Mouse (Mus musculus): ENCODE measurements around the gene Sec23a.
"Not testable (repeated sequence)": the region's sequence is repeated elsewhere in the genome, so short reads cannot be mapped to it uniquely, and the experiment has no call there.

The Sec23a gene

DNA sequence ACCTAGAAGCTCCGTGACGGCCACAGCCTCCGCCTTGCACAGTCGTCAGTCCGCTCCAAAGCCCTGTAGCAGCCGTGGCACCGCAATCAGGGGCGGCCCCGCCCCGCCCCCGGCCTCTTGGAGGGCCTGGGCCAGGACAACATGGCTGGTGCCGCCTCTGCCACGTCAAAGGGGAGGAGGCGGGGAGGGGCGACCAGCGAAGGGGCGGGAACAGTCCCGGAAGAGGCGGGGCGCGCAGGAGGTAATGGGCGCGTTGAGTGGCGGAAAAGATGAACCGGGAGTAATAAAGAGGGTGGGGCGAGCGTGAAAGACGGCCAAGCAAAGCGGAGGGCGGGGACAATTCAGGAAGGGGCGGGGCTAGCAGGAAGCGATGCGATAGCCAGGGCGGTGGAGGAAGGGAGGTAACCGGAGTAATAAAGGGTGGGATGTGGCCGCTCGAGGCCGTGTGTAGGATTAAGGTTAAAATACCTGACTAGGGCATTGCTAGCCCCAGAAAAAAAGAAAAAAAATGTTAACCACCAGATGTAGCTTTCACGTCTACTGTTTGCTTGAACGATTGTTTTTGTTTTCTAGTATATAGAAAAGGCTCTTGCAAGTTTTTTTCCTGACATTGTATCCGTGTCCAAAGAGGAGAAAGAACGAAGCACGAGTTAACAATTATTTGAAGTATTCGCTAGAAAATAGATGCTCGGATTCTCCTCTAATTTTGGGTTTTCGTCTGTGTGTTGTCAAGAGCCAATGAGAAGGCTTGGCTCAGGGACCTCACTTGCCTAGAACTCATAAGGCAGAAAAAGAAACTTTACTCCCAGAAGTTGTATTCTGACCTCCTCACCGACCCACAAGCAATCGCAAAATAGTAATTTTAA is at the start of gene Sec23a:
Sec23a (minus strand) TSS at position 174 of the 866 bp plus-strand sequence.
- peak; percentile 99 to 100 for DNase-seq (ENCODE audit: low spot score in 2 of 2)

- DNase-seq (ENCODE audit: low spot score in 2 of 2): peak; percentile 71 to 86
Measured at GRCm38 (mm10) chr12:59060993-59061595, 49.3 kb upstream of the Sec23a start, which contains the start of gene Trappc6b. Trappc6b (minus strand) TSS chr12:59061472.

DNA sequence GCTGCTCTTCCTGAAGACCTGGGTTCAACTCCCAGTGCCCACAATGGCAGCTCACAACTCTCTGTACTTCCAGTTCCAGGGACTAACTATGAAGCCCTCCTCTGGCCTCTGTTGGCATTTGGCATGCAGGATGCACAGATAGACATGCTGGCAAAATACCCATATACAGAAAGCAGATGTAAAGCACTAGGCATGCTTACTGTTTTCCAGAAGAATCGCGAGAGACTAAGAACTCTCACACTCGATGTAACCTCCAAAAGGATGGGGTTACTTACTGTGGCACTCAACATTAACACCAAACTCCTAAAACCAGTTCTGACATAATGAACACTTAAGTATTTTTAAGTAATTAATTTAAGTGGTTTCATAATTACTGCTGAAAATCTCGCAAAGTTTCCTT is 48.5 kb upstream of the Sec23a start:
- no peak for DNase-seq (ENCODE audit: low spot score in 2 of 2)

DNA sequence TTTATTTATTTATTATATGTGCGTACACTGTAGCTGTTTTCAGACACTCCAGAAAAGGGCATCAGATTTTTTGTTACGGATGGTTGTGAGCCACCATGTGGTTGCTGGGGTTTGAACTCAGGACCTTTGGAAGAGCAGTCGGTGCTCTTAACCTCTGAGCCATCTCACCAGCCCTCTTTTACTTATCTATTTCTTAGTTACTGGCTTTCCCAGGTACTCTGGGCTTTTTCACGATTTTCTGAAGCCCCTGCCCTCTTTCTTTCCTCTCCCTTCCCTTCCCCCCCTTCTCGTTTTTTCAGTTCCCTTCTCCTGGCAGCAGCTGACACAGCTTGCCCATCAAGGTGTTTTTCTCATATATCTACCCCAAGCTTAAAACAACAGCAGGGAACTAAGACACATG is 46.4 kb upstream of the Sec23a start:
- DNase-seq (ENCODE audit: low spot score in 2 of 2): not testable (repeated sequence)

DNA sequence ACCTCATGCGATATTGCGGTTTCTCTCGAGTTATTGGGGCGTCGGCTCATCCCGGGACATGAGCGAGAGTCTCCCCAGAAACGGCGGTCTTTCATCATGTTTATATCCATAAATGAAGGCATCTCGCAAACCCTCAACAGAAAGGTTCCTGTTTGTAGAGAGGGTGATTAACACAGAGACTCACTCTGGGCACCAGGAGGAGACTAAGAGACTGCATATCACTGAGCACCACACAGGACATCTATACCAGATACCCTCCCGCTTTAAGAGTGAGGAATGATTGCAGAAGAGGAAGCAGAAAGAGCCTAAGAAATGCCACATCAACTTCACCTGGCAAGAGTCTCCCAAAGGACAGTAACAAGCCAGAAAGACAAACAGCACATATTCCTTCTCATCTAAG is 44.4 kb upstream of the Sec23a start:
- no peak for DNase-seq (ENCODE audit: low spot score in 2 of 2)

GRCm38 (mm10) chr12:59055196-59055850 is 43.5 kb upstream of the Sec23a start:
- no peak for DNase-seq (ENCODE audit: low spot score in 2 of 2)

DNA sequence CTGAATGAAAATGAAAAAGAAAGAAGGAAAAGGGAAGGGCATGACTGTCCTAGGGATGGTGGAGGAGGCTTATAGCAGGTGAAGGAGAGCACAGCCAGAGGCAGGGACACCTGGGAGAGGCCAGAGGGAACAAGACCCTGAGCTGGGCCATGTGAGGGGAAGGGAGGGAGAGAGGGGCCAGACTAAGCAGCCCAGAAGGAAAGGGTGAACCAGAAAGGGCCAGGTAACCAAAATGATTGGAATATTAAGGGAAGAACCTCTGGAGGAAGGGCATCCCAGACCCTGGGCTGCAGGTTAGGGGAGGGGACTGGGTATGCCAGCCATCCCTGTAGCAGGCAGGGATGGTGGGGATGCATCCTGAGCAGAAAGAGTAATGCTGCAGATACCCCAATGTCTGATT is 42.2 kb upstream of the Sec23a start:
- no peak for DNase-seq (ENCODE audit: low spot score in 2 of 2)

DNA sequence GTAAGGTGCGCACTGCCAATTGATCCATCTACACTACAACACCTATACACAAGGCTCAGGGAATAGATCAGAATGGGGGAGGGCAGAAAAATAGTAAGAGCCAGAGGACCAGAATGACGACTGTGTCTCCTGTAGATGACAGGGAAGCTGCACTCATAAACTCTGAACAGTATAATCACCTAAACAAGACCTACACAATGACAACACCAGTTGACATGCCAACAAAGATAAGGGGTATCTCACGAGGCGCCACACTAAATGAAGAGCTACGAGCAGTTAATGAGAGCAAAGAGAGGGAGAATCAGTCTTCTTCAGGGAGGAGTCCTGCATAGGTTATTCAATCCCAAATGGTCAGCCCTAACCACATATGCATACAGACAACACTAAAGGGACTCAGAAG is 41.3 kb upstream of the Sec23a start:
- no peak for DNase-seq (ENCODE audit: low spot score in 2 of 2)

GRCm38 (mm10) chr12:59052470-59052869 is 40.7 kb upstream of the Sec23a start:
- no peak for DNase-seq (ENCODE audit: low spot score in 2 of 2)

DNA sequence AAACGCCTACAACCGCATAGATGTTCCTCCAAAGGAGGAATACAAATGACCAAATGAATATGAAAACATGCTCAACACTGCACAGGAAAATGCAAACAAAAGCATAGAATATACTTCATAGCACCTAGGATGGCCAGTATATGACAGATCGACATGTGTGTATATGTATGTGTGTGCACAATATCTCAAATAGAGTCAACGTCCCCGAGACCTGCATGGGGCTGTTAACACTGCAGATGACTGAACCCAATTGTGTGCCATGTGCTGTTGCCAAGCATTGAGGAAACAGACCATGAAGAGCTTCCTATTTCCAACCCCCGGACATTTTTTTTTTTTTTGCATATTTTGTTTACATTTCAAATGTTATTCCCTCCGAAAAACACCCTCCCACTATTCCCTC is 29.0 kb upstream of the Sec23a start:
- DNase-seq (ENCODE audit: low spot score in 2 of 2): no peak

DNA sequence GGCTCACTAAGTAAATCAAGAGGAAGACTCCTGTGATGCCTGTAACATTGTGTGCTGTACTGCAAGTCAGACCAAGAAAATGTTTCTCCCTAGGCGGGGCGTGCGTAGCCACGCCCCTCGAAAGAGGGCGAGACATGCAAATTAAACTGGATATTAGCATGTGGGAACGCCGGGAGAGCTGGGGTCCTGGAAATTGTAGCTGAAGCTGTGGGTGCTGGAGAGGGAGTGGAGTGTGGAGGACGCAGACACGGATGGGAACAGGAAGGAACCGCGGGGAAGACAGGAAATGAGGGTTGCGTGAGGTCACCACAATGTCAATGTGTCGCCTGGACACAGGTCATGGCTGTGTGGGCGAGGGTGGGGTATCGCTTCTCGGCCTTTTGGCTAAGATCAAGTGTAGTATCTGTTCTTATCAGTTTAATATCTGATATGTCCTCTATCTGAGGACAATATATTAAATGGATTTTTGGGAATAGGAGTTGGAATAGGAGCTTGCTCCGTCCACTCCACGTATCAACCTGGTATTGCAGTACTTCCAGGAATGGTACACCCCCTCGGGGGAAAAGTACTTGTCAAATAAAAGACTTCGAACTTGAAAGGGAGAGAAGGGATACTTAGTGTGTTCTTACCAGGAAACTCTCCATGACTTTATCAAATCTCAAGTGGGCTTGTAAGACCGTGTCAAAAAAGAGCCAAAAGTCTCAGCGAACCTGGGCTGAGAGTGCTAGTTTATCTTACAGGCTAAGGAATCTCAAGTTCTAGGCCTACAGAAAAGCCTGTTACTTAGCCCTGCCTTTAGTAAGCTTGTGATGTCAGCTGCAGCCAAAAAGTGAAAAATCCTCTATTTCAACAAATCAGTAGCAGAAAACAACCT is 28.4 kb upstream of the Sec23a start:
- DNase-seq (ENCODE audit: low spot score in 2 of 2): peak; percentile 58 to 71

DNA sequence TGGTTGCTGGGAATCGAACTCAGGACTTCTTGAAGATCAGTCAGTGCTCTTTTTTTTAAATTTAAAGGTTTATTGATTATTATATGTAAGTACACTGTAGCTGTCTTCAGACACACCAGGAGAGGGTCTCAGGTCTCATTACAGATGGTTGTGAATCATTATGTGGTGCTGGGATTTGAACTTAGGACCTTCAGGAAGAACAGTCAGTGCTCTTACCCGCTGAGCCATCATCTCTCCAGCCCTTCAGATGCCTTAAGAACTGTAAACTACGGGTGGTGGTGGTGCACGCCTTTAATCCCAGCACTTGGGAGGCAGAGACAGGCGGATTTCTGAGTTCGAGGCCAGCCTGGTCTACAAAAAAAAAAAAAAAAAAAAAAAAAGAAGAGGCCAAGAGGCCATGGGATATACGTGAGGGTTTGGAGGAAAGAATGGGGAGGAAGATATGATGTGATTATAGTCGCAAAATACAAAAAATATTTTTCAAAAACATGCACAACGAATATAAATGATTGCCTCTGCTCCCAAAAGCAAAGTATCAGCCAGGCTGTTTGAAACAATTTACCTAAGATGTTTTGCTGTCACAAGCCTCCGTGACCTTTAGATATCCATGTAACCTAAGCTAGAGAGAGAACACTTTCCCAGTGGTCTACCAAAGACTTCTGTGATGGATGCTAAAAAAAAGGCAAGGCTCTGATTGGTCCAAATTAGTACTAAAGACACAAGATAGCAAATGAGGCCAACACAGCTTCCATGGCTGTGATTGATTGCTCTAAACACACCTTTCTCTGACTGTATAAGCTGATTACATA is 27.5 kb upstream of the Sec23a start:
- DNase-seq (ENCODE audit: low spot score in 2 of 2): no peak

DNA sequence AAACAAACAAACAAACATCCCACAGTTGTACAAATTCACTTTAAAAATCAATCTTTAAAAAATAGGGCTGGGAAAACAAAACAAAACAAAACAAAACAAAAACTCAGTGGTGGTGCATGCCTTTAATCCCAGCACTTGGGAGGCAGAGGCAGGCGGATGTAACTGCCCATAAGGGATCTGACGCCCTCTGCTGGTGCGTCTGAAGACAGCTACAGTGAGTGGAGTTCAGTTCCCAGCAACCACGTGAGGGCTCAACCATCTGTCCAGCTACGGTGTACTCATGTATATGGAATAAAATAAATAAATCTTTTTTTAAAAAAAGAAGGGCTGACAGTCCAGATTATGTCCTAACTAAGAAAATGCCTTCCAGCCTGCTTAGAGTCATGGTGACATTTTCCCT is 20.3 kb upstream of the Sec23a start:
- DNase-seq (ENCODE audit: low spot score in 2 of 2): no peak

GRCm38 (mm10) chr12:59021306-59021705 is 9.5 kb upstream of the Sec23a start:
- DNase-seq (ENCODE audit: low spot score in 2 of 2): no peak

- DNase-seq (ENCODE audit: low spot score in 2 of 2): no peak
Measured at GRCm38 (mm10) chr12:59019891-59020290, 8.1 kb upstream of the Sec23a start.

- DNase-seq (ENCODE audit: low spot score in 2 of 2): no peak
Measured at GRCm38 (mm10) chr12:59017970-59018369, 6.2 kb upstream of the Sec23a start.

DNA sequence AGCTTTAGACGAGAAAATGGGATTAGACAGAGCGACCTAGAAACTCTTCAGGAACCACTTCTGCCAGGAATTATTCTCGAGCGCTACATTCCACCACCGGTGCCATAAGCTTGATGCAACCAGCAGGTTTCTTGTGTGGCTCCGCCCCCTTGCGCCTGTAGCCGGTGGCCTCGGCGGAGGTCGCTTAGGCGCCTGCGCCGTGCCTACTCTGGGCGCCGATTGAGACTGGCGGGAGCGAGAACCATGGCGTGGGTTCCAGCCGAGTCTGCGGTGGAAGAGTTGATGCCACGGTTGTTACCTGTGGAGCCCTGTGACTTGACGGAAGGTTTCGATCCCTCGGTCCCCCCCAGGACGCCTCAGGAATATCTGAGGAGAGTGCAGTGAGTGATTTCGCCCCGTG is 1.4 kb upstream of the Sec23a start, which contains the start of gene Gemin2:
Gemin2 (plus strand) TSS at position 160 of the 400 bp plus-strand sequence.
- DNase-seq (ENCODE audit: low spot score in 2 of 2): peak; percentile 93 to 95

DNA sequence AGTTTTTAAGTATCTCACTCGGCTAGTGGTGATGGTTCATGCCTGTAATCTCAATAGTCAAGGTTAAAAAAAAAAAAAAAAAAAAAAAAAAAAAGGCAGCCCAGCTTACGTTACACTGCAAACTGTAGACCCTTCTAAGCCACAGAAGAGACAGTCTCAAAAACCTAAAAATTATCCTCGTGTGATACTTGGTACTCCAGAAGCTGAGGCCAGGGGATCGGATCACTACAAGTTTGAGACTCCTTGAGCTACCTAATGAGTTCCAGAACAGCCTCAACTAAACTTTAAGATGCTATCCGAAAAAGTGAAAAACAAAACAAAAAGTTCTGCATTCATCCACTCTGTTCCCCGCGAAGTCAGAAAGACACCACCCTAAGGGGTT is 884 bp upstream of the Sec23a start:
- DNase-seq (ENCODE audit: low spot score in 2 of 2): peak in 1 of 2 experiments; percentile 14

- DNase-seq (ENCODE audit: low spot score in 2 of 2): no peak
Measured at GRCm38 (mm10) chr12:59011275-59011843, 458 bp downstream of the Sec23a start.

DNA sequence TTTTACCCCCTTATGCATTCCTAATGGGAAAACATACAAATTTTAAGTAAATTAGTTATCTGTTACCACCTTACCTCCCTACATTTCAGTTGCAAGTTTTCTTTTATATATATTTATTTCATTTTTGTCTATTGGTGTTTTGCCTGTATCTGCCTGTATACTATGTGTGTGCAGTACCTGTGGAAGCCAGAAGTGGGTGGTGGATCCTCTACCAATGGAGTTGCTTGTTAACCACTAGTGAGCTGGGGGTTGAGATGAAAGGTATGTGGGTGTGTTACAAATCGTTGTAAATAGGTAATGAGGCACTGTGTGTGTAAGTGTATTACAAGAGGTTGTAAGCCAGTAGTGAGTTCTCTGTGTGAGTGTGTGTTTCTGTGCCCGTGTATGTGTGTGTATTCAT is 1.3 kb downstream of the Sec23a start:
- no peak for DNase-seq (ENCODE audit: low spot score in 2 of 2)

Measured in spleen, postnatal 4 days (tissue).